Mouse (Mus musculus) embryonic facial prominence, embryonic 13.5 days (tissue): ENCODE measurements around the gene Wdr62. TPM values are rescaled to one million over a fixed set of nuclear protein-coding genes. Genes with fewer than 3 reads are reported as not detected.

Source experiments
- ATAC-seq: fragments of 200-750 bp; cut with Nextera tagmentation; 2 replicates; pipeline ENCODE4 v1.8.0; 2017; ENCODE audit warnings: low read depth; ENCODE audit not compliant: insufficient number of reproducible peaks, insufficient read depth, low FRiP score, low TSS enrichment
- H3K27ac ChIP-seq: fragments of 300-500 bp; sonication (generic); 2 replicates; pipeline ENCODE4 v1.5.1; 2015; ENCODE audit warnings: moderate library complexity, mild to moderate bottlenecking, inconsistent platforms
- H3K27me3 ChIP-seq: fragments of 300-500 bp; sonication (generic); 2 replicates; pipeline ENCODE4 v1.6.1; 2015; ENCODE audit warnings: mild to moderate bottlenecking, inconsistent platforms
- H3K36me3 ChIP-seq: fragments of 300-500 bp; sonication (generic); 2 replicates; pipeline ENCODE4 v1.6.1; 2015; ENCODE audit warnings: mild to moderate bottlenecking, inconsistent platforms
- H3K4me1 ChIP-seq: fragments of 300-500 bp; sonication (generic); 2 replicates; pipeline ENCODE4 v1.6.1; 2015; ENCODE audit warnings: inconsistent platforms
- H3K4me2 ChIP-seq: fragments of 300-500 bp; sonication (generic); 2 replicates; pipeline ENCODE4 v1.6.1; 2015; ENCODE audit warnings: moderate library complexity, mild to moderate bottlenecking, inconsistent platforms
- H3K4me3 ChIP-seq: fragments of 300-500 bp; sonication (generic); 2 replicates; pipeline ENCODE4 v1.5.1; 2015; ENCODE audit warnings: mild to moderate bottlenecking, inconsistent platforms
- H3K9ac ChIP-seq: fragments of 300-500 bp; sonication (generic); 2 replicates; pipeline ENCODE4 v1.6.1; 2015; ENCODE audit warnings: mild to moderate bottlenecking, inconsistent platforms
- H3K9me3 ChIP-seq: fragments of 300-500 bp; sonication (generic); 2 replicates; pipeline ENCODE4 v1.6.1; 2016; ENCODE audit warnings: inconsistent platforms
- WGBS: fragments of 180-500 bp; shearing (Covaris S2); methylation state at CpG from one replicate; pipeline ENCODE4 v1.1.7; 2015; ENCODE audit warnings: mixed read lengths; 5-methylcytosine and 5-hydroxymethylcytosine counted together
- polyA plus RNA-seq: library from polyadenylated mRNA; unstranded; fragments of >200 nt; fragmentation: Nextera tagmentation; extraction: Ambion mirVana; gene quantifications from 2 replicates; pipeline ENCODE4 v1.2.1, GENCODE M21; 2015

Wdr62 gene
- polyA plus RNA-seq, 1 experiment from 2014 or later, result 6.4 TPM

DNA sequence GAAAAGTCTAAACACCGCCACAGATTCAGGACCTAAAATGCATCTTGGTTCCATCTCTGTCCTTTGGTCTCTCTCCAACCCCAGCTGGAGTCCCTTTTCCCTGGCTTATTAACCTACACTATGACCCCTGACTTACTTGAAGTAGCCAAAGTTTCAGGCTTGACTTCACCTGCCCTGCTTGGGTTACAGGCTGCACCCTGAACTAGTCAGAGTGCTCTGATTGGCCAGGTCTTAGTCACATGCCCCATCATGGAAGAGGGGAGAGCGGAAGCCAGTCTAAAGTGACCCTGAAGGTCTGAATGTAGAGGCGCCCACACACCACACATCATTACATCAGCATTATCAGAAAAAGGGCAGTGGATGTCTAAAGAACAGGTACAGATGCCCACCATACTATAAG is 37.9 kb upstream of the Wdr62 start:
- Histone ChIP-seq H3K9me3 (no peaks in the 10 kb centered on the region), H3K27me3 (no peaks in the 10 kb centered on the region), H3K4me3 (no peak overlapping the region), H3K36me3 (peaks cover 16% of the 10 kb centered on the region; the same call in 1 of the 2 replicates), H3K4me1 (peaks cover 37% of the 10 kb centered on the region), H3K4me2 (no peak overlapping the region), H3K9ac (no peak overlapping the region), H3K27ac (no peak overlapping the region)
- ATAC-seq, result no peak
- 86% methylated on average over 3 of the region's 3 CpGs for WGBS

- Histone ChIP-seq H3K27me3 (no peaks in the 10 kb centered on the region), H3K9me3 (no peaks in the 10 kb centered on the region), H3K4me2 (peak overlapping the region; percentile 63), H3K36me3 (peaks cover 37% of the 10 kb centered on the region), H3K4me1 (peaks cover 25% of the 10 kb centered on the region), H3K9ac (peak overlapping the region; percentile 76), H3K27ac (no peak overlapping the region), H3K4me3 (peak overlapping the region; percentile 55)
- WGBS, result 72% methylated on average over 13 of the region's 13 CpGs
- no peak for ATAC-seq
These were observed 35.6 kb upstream of the Wdr62 start for GRCm38 (mm10) chr7:30315559-30316529.

DNA sequence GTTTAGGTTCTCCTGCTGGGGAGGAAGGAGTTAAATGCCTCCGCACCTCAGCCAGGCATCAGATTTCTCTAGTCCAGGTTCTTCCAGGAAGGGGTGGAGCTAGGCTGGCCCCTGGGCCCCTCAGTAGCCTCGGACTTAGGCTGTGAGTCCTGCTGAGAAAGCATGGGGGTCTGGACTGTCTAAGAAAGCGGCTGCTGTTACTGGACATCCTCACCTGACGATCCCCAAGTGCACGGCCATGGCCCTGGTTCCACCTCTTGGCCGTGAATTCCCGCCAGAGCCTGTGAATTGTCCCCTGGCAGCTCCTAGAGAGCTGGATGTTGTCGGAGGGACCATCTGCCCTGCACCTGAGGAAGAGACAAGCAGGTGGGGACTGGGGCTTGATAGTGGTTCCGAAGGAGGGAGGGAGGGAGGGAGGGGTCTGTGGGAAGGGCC is 34.5 kb upstream of the Wdr62 start, which contains the start of gene Syne4:
Gene Syne4, plus strand, starts transcription at position 87 of the 435 bp plus-strand sequence.
- H3K4me1 ChIP-seq, result peaks cover 30% of the 10 kb centered on the region
- ATAC-seq, result peak; percentile 40; the same call in 1 of the 2 replicates
- H3K36me3 ChIP-seq, result peaks cover 39% of the 10 kb centered on the region
- H3K4me3 ChIP-seq, result peak within 1 kb of the TSS; percentile 55
- peak within 1 kb of the TSS; percentile 63 for H3K4me2 ChIP-seq
- WGBS, result 1% methylated on average over 9 of the region's 9 CpGs
- peak within 1 kb of the TSS; percentile 64 for H3K27ac ChIP-seq
- H3K9ac ChIP-seq, result peak within 1 kb of the TSS; percentile 76
- no peaks in the 10 kb centered on the region for H3K27me3 ChIP-seq
- H3K9me3 ChIP-seq, result no peaks in the 10 kb centered on the region

- 53% methylated on average over 27 of the region's 27 CpGs for WGBS
These were observed 33.6 kb upstream of the Wdr62 start for GRCm38 (mm10) chr7:30313666-30314320.

GRCm38 (mm10) chr7:30310136-30310535 is 29.9 kb upstream of the Wdr62 start:
- WGBS, result 87% methylated on average over 12 of the region's 12 CpGs
- no peak overlapping the region for H3K4me3 ChIP-seq
- no peaks in the 10 kb centered on the region for H3K9me3 ChIP-seq
- no peak overlapping the region for H3K27ac ChIP-seq
- H3K27me3 ChIP-seq, result no peaks in the 10 kb centered on the region
- H3K36me3 ChIP-seq, result peaks cover 45% of the 10 kb centered on the region
- H3K4me1 ChIP-seq, result peaks cover 34% of the 10 kb centered on the region
- no peak overlapping the region for H3K9ac ChIP-seq
- H3K4me2 ChIP-seq, result peak overlapping the region; percentile 90; the same call in 1 of the 2 replicates
- ATAC-seq, result no peak

More at GRCm38 (mm10) chr7:30313666-30314320, 33.6 kb upstream of the Wdr62 start:
- no peak overlapping the region; the same call in 1 of the 2 replicates for H3K9ac ChIP-seq
- H3K4me1 ChIP-seq, result peaks cover 37% of the 10 kb centered on the region
- peaks cover 39% of the 10 kb centered on the region for H3K36me3 ChIP-seq
- no peaks in the 10 kb centered on the region for H3K27me3 ChIP-seq
- H3K4me3 ChIP-seq, result no peak overlapping the region
- no peak for ATAC-seq
- peak overlapping the region; percentile 63; the same call in 1 of the 2 replicates for H3K4me2 ChIP-seq
- no peak overlapping the region for H3K27ac ChIP-seq
- no peaks in the 10 kb centered on the region for H3K9me3 ChIP-seq

DNA sequence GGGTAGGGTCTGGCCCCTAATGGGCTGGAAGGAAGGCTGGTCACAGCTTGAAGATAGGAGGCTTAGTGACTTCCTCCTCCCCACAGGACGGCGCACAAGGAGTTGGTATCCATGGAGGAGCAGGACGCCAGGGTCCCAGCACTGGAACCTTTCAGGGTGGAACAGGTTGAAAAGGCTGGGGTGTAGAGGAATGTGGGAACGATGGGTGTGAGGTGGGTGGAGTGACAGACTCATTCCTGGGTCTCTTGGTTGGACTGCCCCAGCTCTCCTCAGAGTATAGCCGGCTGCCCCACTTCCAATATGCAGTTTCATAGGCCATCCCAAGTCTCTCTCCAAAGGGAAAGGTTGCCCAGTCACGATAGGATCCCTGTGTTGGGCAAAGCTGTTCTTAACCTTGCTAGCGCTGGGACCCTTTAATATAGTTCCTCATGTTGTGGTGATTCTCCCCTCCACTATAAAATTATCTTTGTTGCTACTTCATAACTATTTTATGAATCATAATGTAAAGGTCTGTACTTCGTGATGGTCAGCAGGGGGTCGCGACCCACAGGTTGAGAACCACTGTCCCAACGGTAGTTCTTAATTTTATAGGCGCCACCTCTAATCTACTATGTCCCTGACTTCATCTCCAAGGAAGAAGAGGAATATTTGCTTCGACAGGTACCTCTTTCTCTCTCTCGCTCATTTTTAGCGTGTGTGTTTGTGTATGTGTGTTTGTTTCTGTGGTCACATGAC is 29.3 kb upstream of the Wdr62 start:
- Histone ChIP-seq H3K27ac (no peak overlapping the region), H3K4me1 (peaks cover 29% of the 10 kb centered on the region), H3K4me3 (peak overlapping the region; percentile 65), H3K36me3 (peaks cover 48% of the 10 kb centered on the region), H3K9me3 (no peaks in the 10 kb centered on the region), H3K9ac (peak overlapping the region; percentile 80), H3K27me3 (no peaks in the 10 kb centered on the region), H3K4me2 (peak overlapping the region; percentile 90)
- WGBS, result 64% methylated on average over 15 of the region's 15 CpGs
- ATAC-seq, result no peak

- peak within 1 kb of the TSS; percentile 78 for H3K27ac ChIP-seq
These were observed 28.1 kb upstream of the Wdr62 start, which contains the start of gene Alkbh6 for GRCm38 (mm10) chr7:30308076-30309005. Gene Alkbh6, plus strand, starts transcription at chr7:30308717.

GRCm38 (mm10) chr7:30306083-30306779 is 26.0 kb upstream of the Wdr62 start:
- no peak for ATAC-seq

More at GRCm38 (mm10) chr7:30308076-30309005, 28.1 kb upstream of the Wdr62 start, which contains the start of gene Alkbh6:
- WGBS, result 5% methylated on average over 27 of the region's 27 CpGs
- Histone ChIP-seq H3K4me2 (peak within 1 kb of the TSS; percentile 90), H3K9me3 (no peaks in the 10 kb centered on the region), H3K9ac (peak within 1 kb of the TSS; percentile 80), H3K4me3 (peak within 1 kb of the TSS; percentile 65), H3K27me3 (no peaks in the 10 kb centered on the region), H3K4me1 (peaks cover 21% of the 10 kb centered on the region), H3K36me3 (peaks cover 55% of the 10 kb centered on the region)
- ATAC-seq, result peak; percentile 99

DNA sequence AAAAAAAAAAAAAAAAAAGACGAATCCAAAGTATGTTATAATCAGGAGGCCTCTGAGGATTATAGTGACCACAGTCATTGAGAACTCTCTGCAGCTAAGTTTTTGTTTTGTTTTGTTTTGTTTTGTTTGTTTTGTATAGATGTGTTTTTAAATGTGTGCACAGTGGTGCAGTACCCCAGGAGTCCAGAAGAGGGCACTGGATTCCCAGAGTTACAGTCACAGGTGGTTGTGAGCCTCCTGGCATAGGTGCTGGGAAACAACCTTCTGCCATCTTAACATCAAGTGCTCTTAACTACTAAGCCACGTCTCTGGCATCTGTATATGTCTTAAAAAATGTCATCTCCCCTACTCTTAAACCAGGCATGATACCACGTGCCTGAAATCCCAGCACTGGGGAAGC is 20.7 kb upstream of the Wdr62 start:
- Histone ChIP-seq H3K4me3 (no peak overlapping the region), H3K9me3 (no peaks in the 10 kb centered on the region), H3K27me3 (no peaks in the 10 kb centered on the region), H3K4me2 (no peak overlapping the region), H3K9ac (no peak overlapping the region), H3K36me3 (peaks cover 89% of the 10 kb centered on the region), H3K27ac (no peak overlapping the region), H3K4me1 (no peaks in the 10 kb centered on the region)
- ATAC-seq, result no peak
- 49% methylated on average over 3 of the region's 3 CpGs for WGBS

More at GRCm38 (mm10) chr7:30306083-30306779, 26.0 kb upstream of the Wdr62 start:
- H3K36me3 ChIP-seq, result peaks cover 59% of the 10 kb centered on the region
- peaks cover 21% of the 10 kb centered on the region for H3K4me1 ChIP-seq
- 89% methylated on average over 16 of the region's 16 CpGs for WGBS
- no peak overlapping the region for H3K27ac ChIP-seq
- H3K4me2 ChIP-seq, result no peak overlapping the region
- H3K9ac ChIP-seq, result no peak overlapping the region
- H3K27me3 ChIP-seq, result no peaks in the 10 kb centered on the region
- H3K4me3 ChIP-seq, result no peak overlapping the region
- no peaks in the 10 kb centered on the region for H3K9me3 ChIP-seq

DNA sequence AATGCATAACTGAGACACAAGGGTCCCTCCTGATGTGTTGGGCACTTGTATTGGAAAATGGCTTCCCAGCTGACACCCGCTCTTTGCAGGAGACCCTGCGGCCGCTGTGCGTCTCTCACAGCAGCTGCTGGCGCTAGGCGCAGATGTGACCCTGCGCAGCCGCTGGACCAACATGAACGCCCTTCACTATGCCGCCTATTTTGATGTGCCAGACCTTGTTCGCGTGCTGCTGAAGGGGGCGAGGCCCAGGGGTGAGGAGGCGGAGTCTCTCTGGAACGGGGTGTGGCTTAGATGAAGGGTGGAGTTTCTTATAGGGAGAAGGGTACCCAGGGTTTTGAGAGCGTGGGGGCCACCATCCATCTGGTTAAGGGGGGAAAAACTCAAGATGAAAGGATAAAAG is 17.0 kb upstream of the Wdr62 start:
- Histone ChIP-seq H3K36me3 (peaks cover 85% of the 10 kb centered on the region), H3K27ac (no peak overlapping the region)
- 85% methylated on average over 16 of the region's 16 CpGs for WGBS

More for the DNA sequence above, 17.0 kb upstream of the Wdr62 start:
- Histone ChIP-seq H3K27me3 (no peaks in the 10 kb centered on the region), H3K4me2 (no peak overlapping the region), H3K9ac (no peak overlapping the region), H3K4me3 (no peak overlapping the region), H3K4me1 (peaks cover 14% of the 10 kb centered on the region), H3K9me3 (no peaks in the 10 kb centered on the region)
- ATAC-seq, result no peak
